Mouse (Mus musculus) embryonic facial prominence, embryonic 12.5 days (tissue): ENCODE data around the gene Sfrp2. TPM values are rescaled to one million over a fixed set of nuclear protein-coding genes. Genes with fewer than 3 reads are reported as not detected.

Experiments used
- ATAC-seq: fragments of 200-750 bp; cut with Nextera tagmentation; 2 replicates; pipeline ENCODE4 v1.8.0; 2017; ENCODE audit not compliant: insufficient number of reproducible peaks, insufficient read depth, low FRiP score, low TSS enrichment
- H3K27ac ChIP-seq: fragments of 300-500 bp; sonication (generic); 2 replicates; pipeline ENCODE4 v1.5.1; 2016; ENCODE audit warnings: mild to moderate bottlenecking
- H3K27me3 ChIP-seq: fragments of 300-500 bp; sonication (generic); 2 replicates; pipeline ENCODE4 v1.6.1; 2016; ENCODE audit warnings: mild to moderate bottlenecking, moderate library complexity
- H3K36me3 ChIP-seq: fragments of 300-500 bp; sonication (generic); 2 replicates; pipeline ENCODE4 v1.6.1; 2016; ENCODE audit warnings: mild to moderate bottlenecking
- H3K4me1 ChIP-seq: fragments of 300-500 bp; sonication (generic); 2 replicates; pipeline ENCODE4 v1.6.1; 2016
- H3K4me2 ChIP-seq: fragments of 300-500 bp; sonication (generic); replicated peaks from 2 replicates; pipeline ENCODE4 v1.6.1; 2016; ENCODE audit warnings: mild to moderate bottlenecking, moderate library complexity
- H3K4me3 ChIP-seq: fragments of 300-500 bp; sonication (generic); 2 replicates; pipeline ENCODE4 v1.5.1; 2016; ENCODE audit warnings: mild to moderate bottlenecking
- H3K9ac ChIP-seq: fragments of 300-500 bp; sonication (generic); 2 replicates; pipeline ENCODE4 v1.6.1; 2016; ENCODE audit warnings: mild to moderate bottlenecking, moderate library complexity
- H3K9me3 ChIP-seq: fragments of 300-500 bp; sonication (generic); 2 replicates; pipeline ENCODE4 v1.6.1; 2016; ENCODE audit warnings: mild to moderate bottlenecking, moderate library complexity
- WGBS: fragments of 180-500 bp; shearing (Covaris S2); methylation state at CpG from one replicate; pipeline ENCODE4 v1.1.7; 2016; 5-methylcytosine and 5-hydroxymethylcytosine counted together
- polyA plus RNA-seq: library from polyadenylated mRNA; unstranded; fragments of >200 nt; fragmentation: Nextera tagmentation; extraction: Ambion mirVana; gene quantifications from 2 replicates; pipeline ENCODE4 v1.2.1, GENCODE M21; 2016

Sfrp2 gene
- polyA plus RNA-seq, 1 experiment from 2014 or later: 527 TPM

GRCm38 (mm10) chr3:83801649-83802155 lies 35.6 kb downstream of the Sfrp2 start:
- H3K4me3 ChIP-seq: no peak overlapping the region
- no peaks in the 10 kb centered on the region for H3K36me3 ChIP-seq
- H3K4me1 ChIP-seq: no peaks in the 10 kb centered on the region
- H3K27me3 ChIP-seq: no peaks in the 10 kb centered on the region
- H3K27ac ChIP-seq: no peak overlapping the region
- 93% methylated on average over 4 of the region's 4 CpGs for WGBS
- ATAC-seq: no peak
- no peak overlapping the region for H3K9ac ChIP-seq
- no peak overlapping the region for H3K4me2 ChIP-seq
- H3K9me3 ChIP-seq: no peaks in the 10 kb centered on the region

DNA sequence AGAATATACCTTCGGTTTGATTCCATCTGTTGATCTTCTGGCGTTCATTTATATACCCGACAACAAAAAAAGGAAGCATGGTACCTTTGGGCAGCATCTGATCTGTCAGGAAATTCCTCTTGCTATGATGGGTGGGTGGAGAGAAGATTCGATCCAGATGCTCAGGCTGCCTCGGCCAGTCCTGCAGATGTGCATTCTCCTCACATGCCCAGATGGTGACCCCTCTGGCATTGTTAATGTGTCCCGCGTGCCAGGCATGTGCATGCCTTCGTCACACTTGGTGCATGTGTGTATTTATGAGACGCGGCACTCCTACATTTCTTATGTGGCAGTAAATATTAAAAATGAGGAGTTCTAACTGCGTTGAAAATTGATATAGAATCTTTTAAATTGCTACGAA lies 42.4 kb downstream of the Sfrp2 start:
- Histone ChIP-seq H3K36me3 (no peaks in the 10 kb centered on the region), H3K9me3 (no peaks in the 10 kb centered on the region), H3K4me2 (no peak overlapping the region), H3K4me3 (no peak overlapping the region), H3K27me3 (no peaks in the 10 kb centered on the region), H3K4me1 (0 out of 2 replicates have a peak, but pooled peaks cover 3% of the 10 kb centered on the region), H3K9ac (no peak overlapping the region), H3K27ac (no peak overlapping the region)
- ATAC-seq: no peak
- WGBS: 48% methylated on average over 12 of the region's 12 CpGs

DNA sequence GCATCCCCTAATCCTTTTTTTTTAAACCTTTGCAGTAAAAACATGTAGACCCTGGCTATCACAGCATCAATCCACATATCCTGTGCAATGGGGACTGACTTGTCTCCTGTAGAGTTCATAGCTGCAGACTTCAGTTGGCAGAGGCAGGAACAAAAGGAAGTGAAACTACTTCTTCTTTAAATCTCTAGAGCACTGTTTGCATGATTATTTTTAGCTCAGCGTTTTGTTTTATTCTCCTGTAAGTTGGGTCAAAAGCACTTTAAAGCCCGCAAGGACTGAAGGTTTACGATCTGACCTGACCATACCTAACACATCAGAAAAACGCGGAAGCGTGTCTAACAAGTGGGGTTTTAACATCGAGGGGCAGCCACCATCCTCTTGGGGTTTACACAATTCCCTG lies 45.9 kb downstream of the Sfrp2 start:
- no peaks in the 10 kb centered on the region for H3K9me3 ChIP-seq
- H3K27me3 ChIP-seq: no peaks in the 10 kb centered on the region
- WGBS: 77% methylated on average over 7 of the region's 7 CpGs
- ATAC-seq: no peak
- H3K36me3 ChIP-seq: no peaks in the 10 kb centered on the region
- H3K9ac ChIP-seq: no peak overlapping the region
- H3K27ac ChIP-seq: no peak overlapping the region
- no peak overlapping the region for H3K4me2 ChIP-seq
- no peak overlapping the region for H3K4me3 ChIP-seq
- H3K4me1 ChIP-seq: 0 out of 2 replicates have a peak, but pooled peaks cover 6% of the 10 kb centered on the region

DNA sequence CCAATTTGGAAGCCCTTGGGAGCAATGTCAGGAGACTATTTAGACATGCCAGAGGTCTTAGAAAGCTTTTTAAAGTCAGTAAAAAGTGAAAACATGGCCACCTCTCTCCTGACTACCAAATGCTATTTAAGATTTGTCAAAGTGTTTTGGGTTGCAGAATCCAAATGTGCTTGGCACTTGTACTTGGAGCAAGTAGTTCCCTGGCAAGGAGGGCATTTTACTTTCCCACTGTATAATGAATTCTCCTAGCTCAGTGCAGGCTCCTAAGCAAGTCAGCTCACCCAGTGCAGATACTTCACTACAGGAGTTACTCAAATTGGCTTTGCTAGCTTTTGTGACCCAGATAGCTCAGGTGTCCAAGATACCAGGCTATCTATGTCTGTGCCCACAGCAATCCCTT lies 46.7 kb downstream of the Sfrp2 start:
- no peak overlapping the region for H3K27ac ChIP-seq
- no peak overlapping the region for H3K4me3 ChIP-seq
- 0 out of 2 replicates have a peak, but pooled peaks cover 6% of the 10 kb centered on the region for H3K4me1 ChIP-seq
- H3K36me3 ChIP-seq: no peaks in the 10 kb centered on the region
- H3K9ac ChIP-seq: no peak overlapping the region
- ATAC-seq: no peak
- H3K9me3 ChIP-seq: no peaks in the 10 kb centered on the region
- H3K27me3 ChIP-seq: no peaks in the 10 kb centered on the region
- no peak overlapping the region for H3K4me2 ChIP-seq

GRCm38 (mm10) chr3:83816372-83816925 lies 50.3 kb downstream of the Sfrp2 start:
- 75% methylated on average over 4 of the region's 4 CpGs for WGBS

DNA sequence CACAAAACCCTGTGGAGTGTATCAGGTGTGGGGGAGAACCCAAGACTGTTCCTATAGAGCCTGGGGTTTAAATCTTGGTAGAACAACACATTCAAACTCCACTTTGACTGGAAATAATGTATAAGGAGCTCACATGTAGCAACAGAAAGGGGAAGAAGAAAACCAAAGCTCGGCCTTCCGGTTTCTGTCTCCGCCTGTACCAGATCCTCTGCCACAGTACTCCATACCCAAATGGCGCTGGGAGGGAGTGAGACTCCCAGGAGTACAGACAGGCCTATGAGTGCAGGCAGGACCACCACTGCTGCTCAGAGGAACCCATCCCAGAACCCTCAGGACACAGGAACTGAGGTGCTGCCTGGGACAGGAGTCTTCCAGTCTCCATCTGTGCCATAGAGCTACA lies 57.7 kb downstream of the Sfrp2 start:
- 85% methylated on average over 4 of the region's 4 CpGs for WGBS
- H3K27ac ChIP-seq: no peak overlapping the region
- no peaks in the 10 kb centered on the region for H3K4me1 ChIP-seq
- H3K4me3 ChIP-seq: no peak overlapping the region
- no peak overlapping the region for H3K4me2 ChIP-seq
- H3K27me3 ChIP-seq: no peaks in the 10 kb centered on the region
- ATAC-seq: no peak
- H3K36me3 ChIP-seq: no peaks in the 10 kb centered on the region
- H3K9ac ChIP-seq: no peak overlapping the region
- H3K9me3 ChIP-seq: no peaks in the 10 kb centered on the region

More at GRCm38 (mm10) chr3:83816372-83816925, 50.3 kb downstream of the Sfrp2 start:
- Histone ChIP-seq H3K4me1 (0 out of 2 replicates have a peak, but pooled peaks cover 3% of the 10 kb centered on the region), H3K27me3 (no peaks in the 10 kb centered on the region), H3K9me3 (no peaks in the 10 kb centered on the region), H3K27ac (no peak overlapping the region), H3K4me2 (no peak overlapping the region), H3K36me3 (no peaks in the 10 kb centered on the region), H3K4me3 (no peak overlapping the region), H3K9ac (no peak overlapping the region)
- no peak for ATAC-seq

Other genes with a start within 250 kb of the Sfrp2 start
- gene Tlr2, start 75.4 kb downstream of the Sfrp2 start, polyA plus RNA-seq: 4.2 and 4.6 TPM in 2 replicates